Mouse (Mus musculus): ENCODE measurements around the gene Btbd35f20. TPM values are rescaled to one million over a fixed set of nuclear protein-coding genes. Genes with fewer than 3 reads are reported as not detected.
"Not testable (repeated sequence)": the region's sequence is repeated elsewhere in the genome, so short reads cannot be mapped to it uniquely, and the experiment has no call there.

The Btbd35f20 gene
- polyA plus RNA-seq (2015; fragmentation: Nextera tagmentation; extraction: Ambion mirVana), result not detected in 2 replicates

- H3K4me3 ChIP-seq; H3K4me2 ChIP-seq; H3K27me3 ChIP-seq; ATAC-seq (ENCODE audit: low FRiP score); H3K9ac ChIP-seq; H3K4me1 ChIP-seq (replicated peaks); H3K9me3 ChIP-seq; H3K36me3 ChIP-seq; H3K27ac ChIP-seq: not testable (repeated sequence)
- WGBS, result no CpG with 5 or more reads among the region's 4 CpGs
Observed at GRCm38 (mm10) chrX:4291145-4291544, at the start of gene Btbd35f20. Gene Btbd35f20 (minus strand): TSS chrX:4291245.

Other genes starting within 250 kb of the Btbd35f20 start
- gene Btbd35f28, start 94.7 kb downstream of the Btbd35f20 start, polyA plus RNA-seq (2015; fragmentation: Nextera tagmentation; extraction: Ambion mirVana), result not detected in 2 replicates
- not detected in 2 replicates for gene Btbd35f17, start 79.4 kb upstream of the Btbd35f20 start, polyA plus RNA-seq (2015; fragmentation: Nextera tagmentation; extraction: Ambion mirVana)